Mouse (Mus musculus) liver, embryonic 16.5 days (tissue): ENCODE measurements around the gene Suz12. TPM values are rescaled to one million over a fixed set of nuclear protein-coding genes. Genes with fewer than 3 reads are reported as not detected.
"Not testable (repeated sequence)": the region's sequence is repeated elsewhere in the genome, so short reads cannot be mapped to it uniquely, and the experiment has no call there.

Source experiments
- ATAC-seq: fragments of 200-750 bp; cut with Nextera tagmentation; 2 replicates; pipeline ENCODE4 v1.8.0; 2017; ENCODE audit warnings: low read depth, mild to moderate bottlenecking, moderate number of reproducible peaks, moderate library complexity
- H3K27ac ChIP-seq: fragments of 300-500 bp; sonication (generic); 2 replicates; pipeline ENCODE4 v1.5.1; 2014; ENCODE audit warnings: mild to moderate bottlenecking, low read length
- H3K27me3 ChIP-seq: fragments of 300-500 bp; sonication (generic); 2 replicates; pipeline ENCODE4 v1.6.1; 2014; ENCODE audit warnings: low read depth, low read length, mixed read lengths; ENCODE audit not compliant: control insufficient read depth, insufficient read depth
- H3K36me3 ChIP-seq: fragments of 300-500 bp; sonication (generic); 2 replicates; pipeline ENCODE4 v1.6.1; 2014; ENCODE audit warnings: mild to moderate bottlenecking; ENCODE audit not compliant: control insufficient read depth, insufficient read depth
- H3K4me1 ChIP-seq: fragments of 300-500 bp; sonication (generic); 2 replicates; pipeline ENCODE4 v1.6.1; 2014; ENCODE audit warnings: low read depth, low read length, mixed read lengths; ENCODE audit not compliant: control insufficient read depth
- H3K4me2 ChIP-seq: fragments of 300-500 bp; sonication (generic); 2 replicates; pipeline ENCODE4 v1.6.1; 2014; ENCODE audit warnings: low read depth, low read length, mixed read lengths
- H3K4me3 ChIP-seq: fragments of 300-500 bp; sonication (generic); 2 replicates; pipeline ENCODE4 v1.5.1; 2014; ENCODE audit warnings: low read depth, mild to moderate bottlenecking, low read length
- H3K9ac ChIP-seq: fragments of 300-500 bp; sonication (generic); 2 replicates; pipeline ENCODE4 v1.6.1; 2014; ENCODE audit warnings: low read depth, low read length
- H3K9me3 ChIP-seq: fragments of 300-500 bp; sonication (generic); replicated peaks from 2 replicates; pipeline ENCODE4 v1.6.1; 2016; ENCODE audit warnings: low read length; ENCODE audit not compliant: control insufficient read depth
- WGBS: fragments of 180-500 bp; shearing (Covaris S2); extraction: QIAGEN DNeasy Blood & Tissue Kit; methylation state at CpG from one replicate; pipeline ENCODE4 v1.1.7; 2014; ENCODE audit not compliant: insufficient replicate concordance; 5-methylcytosine and 5-hydroxymethylcytosine counted together
- polyA plus RNA-seq: library from polyadenylated mRNA; unstranded; fragments of >200 nt; fragmentation: Nextera tagmentation; extraction: Ambion mirVana; gene quantifications from 2 replicates; pipeline ENCODE4 v1.2.1, GENCODE M21; 2015

Gene Suz12
- polyA plus RNA-seq, 1 experiment from 2014 or later, result 11.4 TPM

DNA sequence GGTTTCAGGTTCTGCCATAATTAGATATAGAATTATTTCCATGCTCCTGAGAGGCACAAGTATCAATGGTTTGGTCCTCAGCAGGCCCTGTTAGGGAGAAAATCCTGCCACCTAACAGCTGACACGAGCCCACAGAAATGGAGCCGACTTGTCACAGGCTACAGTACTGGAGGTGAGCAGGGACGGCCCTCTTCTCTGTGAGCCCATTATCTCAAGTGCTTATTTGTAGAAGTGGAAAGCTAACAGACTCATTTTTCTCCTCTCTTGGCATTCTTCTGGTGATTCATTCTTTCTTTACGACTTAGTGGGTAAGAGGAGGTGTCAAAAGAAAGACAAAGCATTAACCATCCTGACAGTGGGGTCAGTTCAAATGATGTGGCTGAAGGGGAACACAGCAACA lies 61.8 kb downstream of the Suz12 start:
- Histone ChIP-seq H3K4me3 (no peak overlapping the region), H3K9ac (no peak overlapping the region), H3K27me3 (no peaks in the 10 kb centered on the region), H3K27ac (no peak overlapping the region), H3K4me1 (no peaks in the 10 kb centered on the region), H3K36me3 (peaks cover 76% of the 10 kb centered on the region), H3K4me2 (no peak overlapping the region), H3K9me3 (no peaks in the 10 kb centered on the region)
- no peak for ATAC-seq
- 65% methylated on average over 4 of the region's 4 CpGs for WGBS

DNA sequence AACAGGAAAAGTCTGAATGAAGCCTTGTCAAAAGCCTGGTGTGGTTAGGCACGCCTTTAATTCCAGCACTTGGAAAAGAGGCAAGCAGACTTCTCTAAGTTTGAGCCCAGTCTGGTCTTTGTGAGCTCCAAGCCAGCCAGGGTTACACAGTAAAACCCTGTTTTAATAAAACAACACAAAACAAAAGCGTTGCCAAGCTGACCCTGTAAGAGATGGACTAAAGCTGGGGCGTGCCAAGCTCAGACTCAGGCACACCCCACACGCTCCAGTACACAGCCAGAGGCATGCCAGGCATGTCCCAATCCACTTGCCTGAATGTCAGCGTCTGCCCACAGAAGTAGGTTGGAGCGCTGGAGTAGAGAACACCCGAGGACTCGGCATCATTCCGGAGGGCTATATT lies 63.2 kb downstream of the Suz12 start:
- H3K27ac ChIP-seq, result no peak overlapping the region
- peaks cover 88% of the 10 kb centered on the region for H3K36me3 ChIP-seq
- H3K4me2 ChIP-seq, result no peak overlapping the region
- H3K9ac ChIP-seq, result no peak overlapping the region
- no peak overlapping the region for H3K4me3 ChIP-seq
- ATAC-seq, result no peak
- no peaks in the 10 kb centered on the region for H3K4me1 ChIP-seq
- H3K9me3 ChIP-seq, result no peaks in the 10 kb centered on the region
- no peaks in the 10 kb centered on the region for H3K27me3 ChIP-seq
- 90% methylated on average over 9 of the region's 9 CpGs for WGBS

DNA sequence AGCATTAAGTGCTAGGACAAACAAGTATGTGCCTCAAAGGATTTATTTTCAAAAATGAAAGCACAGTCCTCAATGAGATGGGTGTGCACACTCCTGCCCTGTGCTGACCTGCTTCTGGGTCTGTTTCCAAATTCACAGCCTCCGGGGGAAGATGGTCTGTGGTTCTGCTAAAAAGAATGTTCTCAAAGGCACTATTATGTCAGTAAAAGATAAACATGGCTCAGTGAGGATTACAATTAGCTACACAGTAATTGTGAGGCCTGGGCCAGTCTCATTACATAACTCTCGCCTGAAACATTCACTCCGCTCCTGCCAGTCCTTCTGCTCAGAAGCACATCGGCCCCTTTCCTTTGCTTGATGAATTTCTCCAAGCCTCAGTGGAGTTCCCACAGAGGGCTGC lies 69.3 kb downstream of the Suz12 start:
- Histone ChIP-seq H3K27me3 (no peaks in the 10 kb centered on the region), H3K4me1 (no peaks in the 10 kb centered on the region), H3K9me3 (no peaks in the 10 kb centered on the region), H3K27ac (no peak overlapping the region), H3K4me2 (no peak overlapping the region), H3K36me3 (peaks cover 66% of the 10 kb centered on the region), H3K9ac (no peak overlapping the region), H3K4me3 (no peak overlapping the region)
- WGBS, result 88% methylated on average over 4 of the region's 4 CpGs
- no peak for ATAC-seq

DNA sequence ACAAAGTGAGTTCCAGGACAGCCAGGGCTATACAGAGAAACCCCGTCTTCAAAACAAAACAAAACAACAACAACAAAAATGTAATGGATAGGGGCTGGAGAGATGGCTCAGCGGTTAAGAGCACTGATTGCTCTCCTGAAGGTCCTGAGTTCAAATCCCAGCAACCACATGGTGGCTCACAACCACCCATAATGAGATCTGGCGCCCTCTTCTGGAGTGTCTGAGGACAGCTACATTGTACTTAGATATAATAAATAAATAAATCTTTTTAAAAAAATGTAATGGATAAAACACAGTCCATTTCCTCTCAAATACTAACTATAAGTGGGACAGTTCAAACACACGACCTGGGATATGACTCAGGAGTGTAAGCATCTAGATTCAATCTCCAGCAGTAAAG lies 73.5 kb downstream of the Suz12 start:
- H3K4me1 ChIP-seq, result peaks cover 13% of the 10 kb centered on the region
- peaks cover 28% of the 10 kb centered on the region for H3K36me3 ChIP-seq
- ATAC-seq, H3K9ac ChIP-seq, H3K4me2 ChIP-seq, H3K27me3 ChIP-seq, H3K9me3 ChIP-seq, H3K4me3 ChIP-seq, H3K27ac ChIP-seq: not testable (repeated sequence)
- WGBS, result 72% methylated on average over 4 of the region's 4 CpGs

DNA sequence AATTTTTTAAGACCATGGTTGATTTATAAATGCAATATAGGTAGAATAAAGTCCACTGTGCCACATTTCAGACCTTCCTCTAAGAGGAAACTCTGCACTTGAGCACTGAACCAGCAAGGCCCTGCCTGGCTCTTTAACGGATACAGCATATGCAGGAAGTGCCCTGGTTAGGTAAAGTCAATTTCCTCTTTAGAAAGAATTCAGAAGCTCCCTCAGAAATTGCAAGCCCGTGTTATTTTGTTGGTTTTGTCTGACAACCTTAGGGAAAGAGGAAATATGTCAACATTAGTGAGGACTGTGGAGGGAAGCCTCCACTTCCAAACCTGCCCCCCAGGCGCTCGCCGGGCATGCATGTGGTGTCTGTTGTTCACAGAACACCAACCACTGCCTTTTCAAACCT lies 74.7 kb downstream of the Suz12 start:
- H3K27ac ChIP-seq, result peak overlapping the region; percentile 65
- no peak for ATAC-seq

DNA sequence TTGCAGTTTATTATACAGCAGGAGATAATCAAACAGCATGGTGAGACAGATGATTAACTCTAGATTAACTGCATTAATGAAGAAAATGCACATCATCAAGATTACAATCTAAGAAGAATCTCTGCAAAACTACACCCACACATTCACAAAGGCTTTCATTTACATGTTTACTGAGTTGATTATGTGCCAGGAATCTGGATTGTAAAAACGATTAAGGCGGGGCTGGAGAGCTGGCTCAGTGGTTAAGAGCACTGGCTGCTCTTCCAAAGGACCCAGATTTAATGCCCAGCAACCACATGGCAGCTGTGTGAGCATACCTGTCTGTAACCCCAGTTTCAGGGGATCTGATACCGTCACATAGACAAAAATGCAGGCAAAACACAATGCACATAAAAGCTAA lies 76.9 kb downstream of the Suz12 start:
- no peak overlapping the region for H3K27ac ChIP-seq
- H3K36me3 ChIP-seq, result peaks cover 10% of the 10 kb centered on the region
- H3K4me3 ChIP-seq, result no peak overlapping the region
- WGBS, result 89% methylated on average over 3 of the region's 3 CpGs
- H3K27me3 ChIP-seq, result no peaks in the 10 kb centered on the region
- no peak for ATAC-seq
- no peak overlapping the region for H3K9ac ChIP-seq
- H3K9me3 ChIP-seq, result no peaks in the 10 kb centered on the region
- no peak overlapping the region for H3K4me2 ChIP-seq
- H3K4me1 ChIP-seq, result peaks cover 16% of the 10 kb centered on the region

More for the DNA sequence above, 74.7 kb downstream of the Suz12 start:
- Histone ChIP-seq H3K9ac (no peak overlapping the region), H3K36me3 (peaks cover 20% of the 10 kb centered on the region), H3K4me3 (no peak overlapping the region), H3K4me2 (no peak overlapping the region), H3K9me3 (no peaks in the 10 kb centered on the region), H3K27me3 (no peaks in the 10 kb centered on the region), H3K4me1 (peaks cover 13% of the 10 kb centered on the region)
- 44% methylated on average over 5 of the region's 5 CpGs for WGBS

DNA sequence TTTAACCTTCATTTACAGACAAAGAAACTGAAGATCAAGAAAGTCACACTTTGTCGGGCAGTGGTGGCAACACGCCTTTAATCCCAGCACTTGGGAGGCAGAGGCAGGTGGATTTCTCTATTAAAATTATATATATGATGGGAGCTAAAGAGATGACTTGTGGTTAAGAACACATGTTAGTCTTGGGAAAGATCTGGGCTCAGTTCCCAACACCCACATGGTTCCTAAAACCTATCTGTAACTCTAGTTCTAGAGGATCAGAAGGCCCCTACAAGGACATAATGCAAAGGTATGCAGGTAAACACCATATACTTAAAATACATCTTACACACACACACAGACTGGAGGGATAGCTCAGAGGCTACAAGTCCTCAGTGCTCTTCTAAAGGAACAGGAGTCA lies 78.1 kb downstream of the Suz12 start:
- peaks cover 19% of the 10 kb centered on the region for H3K4me1 ChIP-seq
- no peak overlapping the region for H3K9ac ChIP-seq
- H3K4me2 ChIP-seq, result no peak overlapping the region
- no peaks in the 10 kb centered on the region for H3K27me3 ChIP-seq
- ATAC-seq, result no peak
- no peaks in the 10 kb centered on the region for H3K9me3 ChIP-seq
- no peak overlapping the region for H3K4me3 ChIP-seq
- 81% methylated on average over 2 of the region's 2 CpGs for WGBS
- peak overlapping the region; percentile 48 for H3K27ac ChIP-seq
- peaks cover 8% of the 10 kb centered on the region for H3K36me3 ChIP-seq

DNA sequence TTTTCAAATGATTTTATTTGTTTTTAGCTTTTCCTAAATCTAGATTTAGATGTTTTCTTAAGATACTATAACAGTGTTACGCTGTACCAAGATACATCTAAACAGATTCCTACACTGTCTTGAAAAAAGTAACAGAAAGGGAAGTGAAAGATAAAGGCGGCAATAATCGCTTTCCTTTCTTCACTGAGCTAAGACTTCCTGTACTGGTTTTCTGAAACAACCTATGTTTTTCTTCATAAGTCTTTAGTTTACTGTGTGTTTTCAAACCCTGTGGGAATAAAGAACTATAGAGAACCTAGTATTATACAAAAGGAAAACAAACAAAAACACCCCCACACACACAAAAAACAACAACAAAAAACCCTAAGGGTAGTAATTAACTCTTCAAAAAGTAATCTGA lies 79.5 kb downstream of the Suz12 start:
- Histone ChIP-seq H3K9me3 (no peaks in the 10 kb centered on the region), H3K4me2 (no peak overlapping the region), H3K27me3 (no peaks in the 10 kb centered on the region), H3K4me1 (peaks cover 25% of the 10 kb centered on the region), H3K27ac (no peak overlapping the region), H3K4me3 (no peak overlapping the region), H3K36me3 (peaks cover 9% of the 10 kb centered on the region), H3K9ac (no peak overlapping the region)
- WGBS, result 29% methylated on average over 3 of the region's 3 CpGs
- ATAC-seq, result no peak

DNA sequence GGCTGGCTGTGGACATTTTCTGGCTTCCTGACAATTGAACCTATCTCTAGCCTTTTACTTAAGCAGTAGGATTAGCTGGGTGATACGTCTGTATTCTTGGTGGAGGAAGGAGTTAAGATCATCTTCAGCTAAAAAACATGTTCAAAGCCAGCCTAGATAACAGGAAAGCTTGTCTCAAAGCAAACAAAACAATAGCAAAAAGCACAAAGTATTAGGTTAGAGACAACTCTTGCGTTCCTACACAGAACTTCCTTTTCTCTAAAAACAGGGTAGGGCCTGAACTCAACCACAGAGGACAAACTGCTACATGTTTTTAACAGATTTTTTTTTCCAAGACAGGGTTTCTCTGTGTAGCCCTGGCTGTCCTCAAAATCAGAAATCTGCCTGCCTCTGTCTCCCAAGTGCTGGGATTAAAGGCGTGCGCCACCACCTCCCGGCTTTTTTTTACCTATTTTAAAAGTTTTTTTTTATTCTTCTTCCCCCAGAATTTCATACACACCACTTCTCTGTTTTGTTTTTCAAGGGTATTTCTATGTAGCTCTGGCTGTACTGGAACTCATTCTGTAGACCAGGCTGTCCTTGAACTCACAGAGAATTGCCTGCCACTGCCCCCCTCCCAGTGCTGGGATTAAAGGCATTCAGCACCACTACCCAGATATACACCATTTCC lies 82.8 kb downstream of the Suz12 start:
- WGBS, result 67% methylated on average over 5 of the region's 5 CpGs
- Histone ChIP-seq H3K27me3 (no peaks in the 10 kb centered on the region), H3K36me3 (peaks cover 14% of the 10 kb centered on the region), H3K4me2 (no peak overlapping the region), H3K27ac (peak overlapping the region; percentile 54), H3K4me1 (peaks cover 31% of the 10 kb centered on the region), H3K4me3 (no peak overlapping the region), H3K9me3 (no peaks in the 10 kb centered on the region), H3K9ac (no peak overlapping the region)
- ATAC-seq, result no peak
